Mouse (Mus musculus) lung, postnatal 0 days (tissue): ENCODE measurements around the gene Arsg. TPM values are rescaled to one million over a fixed set of nuclear protein-coding genes. Genes with fewer than 3 reads are reported as not detected.

Experiments
- ATAC-seq: fragments of 200-750 bp; cut with Nextera tagmentation; 2 replicates; pipeline ENCODE4 v1.8.0; 2017; ENCODE audit warnings: moderate library complexity
- DNase-seq: peaks from one replicate; pipeline ENCODE4 v3.0.0-alpha.2; 2016; ENCODE audit warnings: low spot score
- H3K27ac ChIP-seq: fragments of 300-500 bp; sonication (generic); 2 replicates; pipeline ENCODE4 v1.5.1; 2014; ENCODE audit warnings: antibody characterized with exemption, mild to moderate bottlenecking, low read length, mixed read lengths
- H3K27me3 ChIP-seq: fragments of 300-500 bp; sonication (generic); replicated peaks from 2 replicates; pipeline ENCODE4 v1.6.1; 2014; ENCODE audit warnings: low read length, mixed read lengths; ENCODE audit not compliant: insufficient read depth
- H3K36me3 ChIP-seq: fragments of 300-500 bp; sonication (generic); 2 replicates; pipeline ENCODE4 v1.6.1; 2014; ENCODE audit warnings: low read length, mixed read lengths; ENCODE audit not compliant: insufficient read depth
- H3K4me1 ChIP-seq: fragments of 300-500 bp; sonication (generic); 2 replicates; pipeline ENCODE4 v1.6.1; 2014; ENCODE audit warnings: antibody characterized with exemption, low read depth, low read length, mixed read lengths; ENCODE audit not compliant: insufficient read depth
- H3K4me2 ChIP-seq: fragments of 300-500 bp; sonication (generic); replicated peaks from 2 replicates; pipeline ENCODE4 v1.6.1; 2014; ENCODE audit warnings: low read depth, mild to moderate bottlenecking, low read length, moderate library complexity, mixed read lengths
- H3K4me3 ChIP-seq: fragments of 300-500 bp; sonication (generic); 2 replicates; pipeline ENCODE4 v1.5.1; 2014; ENCODE audit warnings: low read depth, low read length
- H3K9ac ChIP-seq: fragments of 300-500 bp; sonication (generic); replicated peaks from 2 replicates; pipeline ENCODE4 v1.6.1; 2014; ENCODE audit warnings: low read depth, mild to moderate bottlenecking
- H3K9me3 ChIP-seq: fragments of 300-500 bp; sonication (generic); 2 replicates; pipeline ENCODE4 v1.6.1; 2016; ENCODE audit warnings: low read length, mixed read lengths
- CTCF ChIP-seq: IDR thresholded peaks from 2 replicates; pipeline ENCODE4 v1.5.1; 2016; ENCODE audit warnings: antibody characterized with exemption, mild to moderate bottlenecking
- EP300 ChIP-seq: IDR thresholded peaks from 2 replicates; pipeline ENCODE4 v1.6.1; 2016; ENCODE audit warnings: antibody characterized with exemption, mild to moderate bottlenecking, control low read depth
- WGBS: fragments of 180-500 bp; shearing (Covaris S2); extraction: QIAGEN DNeasy Blood & Tissue Kit; methylation state at CpG from one replicate; pipeline ENCODE4 v1.1.7; 2014; 5-methylcytosine and 5-hydroxymethylcytosine counted together
- polyA plus RNA-seq: library from polyadenylated mRNA; unstranded; fragments of >200 nt; fragmentation: Nextera tagmentation; extraction: Ambion mirVana; gene quantifications from 2 replicates; pipeline ENCODE4 v1.2.1, GENCODE M21; 2015

Gene Arsg
- polyA plus RNA-seq, 1 experiment from 2014 or later, result 7.1 TPM

DNA sequence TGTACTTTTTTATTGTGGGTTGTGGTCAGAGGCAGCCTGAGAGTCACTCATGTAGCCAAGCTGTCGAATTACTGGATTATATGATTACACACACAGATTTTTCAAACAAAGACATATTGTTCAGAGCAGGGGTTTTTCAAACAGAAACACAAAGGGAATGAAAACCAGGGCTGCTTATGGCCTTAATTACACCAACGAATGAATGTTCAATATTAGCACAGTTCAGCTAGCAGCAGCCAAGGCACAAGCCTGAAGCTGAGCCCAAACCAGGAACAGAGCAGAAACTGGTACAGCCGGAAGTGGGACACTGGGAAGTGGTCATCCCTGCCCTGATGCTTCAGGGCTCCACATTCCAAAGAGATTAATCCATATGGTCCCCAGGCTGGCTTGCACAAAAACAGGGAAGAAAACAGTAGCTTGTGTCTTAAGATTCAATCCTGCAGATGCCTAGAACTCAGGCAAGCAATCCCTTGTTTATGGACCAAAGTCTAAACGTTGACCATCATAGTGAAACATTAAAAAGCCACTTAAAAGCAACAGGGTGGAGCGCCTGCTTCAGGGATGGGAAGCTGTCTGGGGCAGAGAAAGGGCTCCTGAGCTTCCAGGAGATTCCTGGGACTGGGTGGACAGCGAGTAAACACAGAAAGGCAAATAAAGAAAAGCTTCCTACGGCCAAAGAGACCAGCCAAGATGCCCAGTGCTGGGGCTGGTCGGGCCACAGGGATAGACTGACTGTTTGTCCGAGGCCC is 137.0 kb downstream of the Arsg start:
- WGBS, result 15% methylated on average over 9 of the region's 9 CpGs
- Histone ChIP-seq H3K9ac (peak overlapping the region; percentile 92), H3K4me1 (peaks cover 12% of the 10 kb centered on the region; the same call in 1 of the 2 replicates), H3K9me3 (no peaks in the 10 kb centered on the region), H3K4me2 (peak overlapping the region; percentile 76), H3K27me3 (no peaks in the 10 kb centered on the region), H3K36me3 (0 out of 2 replicates have a peak, but pooled peaks cover 3% of the 10 kb centered on the region), H3K4me3 (peak overlapping the region; percentile 73), H3K27ac (peak overlapping the region; percentile 94)
- no peak for ATAC-seq
- DNase-seq, result peak; percentile 22
- TF ChIP-seq EP300 (no peak), CTCF (no peak)

DNA sequence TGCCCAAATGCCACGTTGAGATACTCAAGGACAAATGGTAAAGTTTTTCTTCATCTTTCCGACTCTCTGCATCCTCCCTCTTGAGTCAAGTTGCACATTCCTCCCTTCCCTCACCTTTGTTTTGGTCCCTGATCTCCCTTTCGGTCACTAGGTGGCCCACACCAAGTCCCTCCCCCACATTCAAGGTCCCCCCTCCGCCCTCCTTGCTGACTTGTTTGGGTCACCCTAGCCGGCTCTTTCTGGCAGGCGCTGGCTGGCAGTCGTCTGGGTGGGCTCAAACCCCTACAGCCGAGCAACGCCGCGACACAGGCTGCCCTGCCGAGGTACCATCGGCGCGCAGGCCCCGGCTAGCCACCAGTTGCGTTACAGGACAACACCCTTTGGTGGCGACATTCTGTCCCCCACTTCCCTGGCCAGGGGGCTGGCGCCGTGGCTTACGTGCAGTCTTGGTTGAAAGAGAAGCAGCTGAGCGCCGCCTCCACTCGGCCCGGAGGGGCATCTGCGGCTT is 137.7 kb downstream of the Arsg start:
- no peaks in the 10 kb centered on the region for H3K9me3 ChIP-seq
- peak overlapping the region; percentile 92 for H3K9ac ChIP-seq
- H3K4me2 ChIP-seq, result peak overlapping the region; percentile 76
- H3K27ac ChIP-seq, result peak overlapping the region; percentile 94
- 2% methylated on average over 26 of the region's 26 CpGs for WGBS
- peak overlapping the region; percentile 73 for H3K4me3 ChIP-seq
- peak; percentile 45; the same call in 1 of the 2 replicates for TF ChIP-seq CTCF
- no peak for TF ChIP-seq EP300
- peaks cover 12% of the 10 kb centered on the region; the same call in 1 of the 2 replicates for H3K4me1 ChIP-seq
- DNase-seq (peak; percentile 71), ATAC-seq (peak; percentile 20)
- no peaks in the 10 kb centered on the region for H3K36me3 ChIP-seq
- H3K27me3 ChIP-seq, result no peaks in the 10 kb centered on the region

DNA sequence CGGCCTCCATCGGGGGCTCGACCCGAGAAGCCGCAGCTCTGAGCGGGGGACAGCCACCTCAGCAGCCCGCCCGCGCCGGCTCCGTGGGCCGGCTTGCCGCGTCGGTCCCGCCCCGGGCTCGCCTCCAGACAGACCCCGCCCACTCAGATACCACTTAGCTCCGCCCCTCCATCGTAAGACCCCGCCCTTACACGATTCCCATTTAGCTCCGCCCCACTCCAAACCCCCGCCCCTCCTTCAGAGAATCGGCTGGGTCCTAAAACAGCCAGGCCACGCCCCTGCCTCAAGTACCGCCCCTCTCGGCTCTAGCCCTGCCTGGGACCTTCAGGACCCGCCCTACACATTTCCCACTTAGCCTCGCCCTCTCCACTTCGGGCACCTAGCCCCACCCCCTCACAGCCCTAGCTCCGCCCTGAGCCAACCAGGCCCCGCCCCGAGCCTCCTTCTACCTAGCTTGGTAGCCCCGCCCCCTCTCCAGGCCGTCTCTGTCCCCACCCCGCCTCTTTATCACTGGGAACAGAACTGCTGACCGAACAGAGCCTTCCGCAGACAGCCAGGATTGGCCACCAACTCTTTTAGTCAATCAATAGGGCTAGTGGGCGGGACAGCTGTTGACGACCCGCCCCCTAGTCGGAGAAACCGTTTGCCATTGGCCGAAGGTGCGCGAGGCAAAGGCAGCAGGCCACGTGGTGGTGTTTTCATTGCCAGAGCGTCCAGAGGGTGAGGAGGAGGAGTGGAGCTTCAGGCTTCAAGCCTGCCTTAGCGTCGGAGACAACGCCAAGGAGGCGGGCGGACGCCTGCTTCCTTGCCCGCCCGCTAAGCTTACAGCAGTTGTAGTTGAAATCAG is 138.4 kb downstream of the Arsg start, which contains the start of gene Wipi1:
Wipi1 (minus strand) TSS at position 665 of the 847 bp plus-strand sequence.
- Histone ChIP-seq H3K27ac (peak within 1 kb of the TSS; percentile 94), H3K4me3 (peak within 1 kb of the TSS; percentile 73), H3K27me3 (no peaks in the 10 kb centered on the region), H3K4me1 (peaks cover 12% of the 10 kb centered on the region; the same call in 1 of the 2 replicates), H3K36me3 (no peaks in the 10 kb centered on the region), H3K9me3 (no peaks in the 10 kb centered on the region), H3K9ac (peak within 1 kb of the TSS; percentile 92), H3K4me2 (peak within 1 kb of the TSS; percentile 76)
- WGBS, result under 1% methylated on average over 46 of the region's 58 CpGs
- peak; percentile 100 for DNase-seq
- no peak for TF ChIP-seq EP300
- no peak for TF ChIP-seq CTCF
- ATAC-seq, result peak; percentile 94

DNA sequence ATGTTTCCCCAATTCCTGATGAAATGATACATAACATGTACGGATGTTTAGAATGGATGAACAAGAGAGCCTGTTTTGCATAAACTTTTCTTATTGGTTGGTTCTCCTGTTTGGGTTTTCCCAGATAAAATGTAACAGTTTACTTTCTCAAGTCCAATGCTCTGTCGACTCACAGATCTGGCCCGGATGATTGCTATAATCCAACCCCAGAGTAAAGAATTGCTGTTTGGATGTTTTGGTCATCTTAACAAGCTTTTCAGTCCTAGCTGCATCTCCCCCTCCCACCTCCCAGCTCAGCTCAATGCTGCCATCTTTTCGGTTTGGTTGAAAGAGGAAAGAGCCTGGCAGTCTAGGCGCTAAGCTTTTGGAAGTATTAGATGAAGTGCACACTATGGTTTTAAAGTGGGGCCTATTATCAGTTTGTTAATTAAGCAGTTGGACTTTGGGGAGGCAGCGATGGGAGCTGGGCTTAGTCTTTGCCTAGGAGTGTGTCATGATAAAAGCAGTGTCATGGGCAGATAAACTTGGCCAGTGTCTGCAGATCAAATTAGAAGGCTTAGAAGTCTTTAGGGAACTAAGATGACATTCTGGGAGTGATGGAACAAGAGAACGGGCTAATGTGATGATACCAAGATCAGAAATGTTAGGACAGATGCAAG is 139.8 kb downstream of the Arsg start:
- H3K9ac ChIP-seq, result no peak overlapping the region
- H3K4me2 ChIP-seq, result no peak overlapping the region
- 59% methylated on average over 7 of the region's 7 CpGs for WGBS
- no peaks in the 10 kb centered on the region for H3K36me3 ChIP-seq
- ATAC-seq (no peak), DNase-seq (no peak)
- no peaks in the 10 kb centered on the region for H3K9me3 ChIP-seq
- no peak overlapping the region for H3K27ac ChIP-seq
- H3K27me3 ChIP-seq, result no peaks in the 10 kb centered on the region
- H3K4me1 ChIP-seq, result peaks cover 12% of the 10 kb centered on the region; the same call in 1 of the 2 replicates
- no peak overlapping the region for H3K4me3 ChIP-seq
- TF ChIP-seq CTCF, result no peak
- no peak for TF ChIP-seq EP300

- no peak for ATAC-seq
- 39% methylated on average over 9 of the region's 9 CpGs for WGBS
Observed at GRCm38 (mm10) chr11:109615286-109615685, 142.1 kb downstream of the Arsg start.

More at GRCm38 (mm10) chr11:109615286-109615685, 142.1 kb downstream of the Arsg start:
- Histone ChIP-seq H3K9me3 (no peaks in the 10 kb centered on the region), H3K4me2 (no peak overlapping the region), H3K9ac (no peak overlapping the region), H3K27ac (no peak overlapping the region), H3K27me3 (no peaks in the 10 kb centered on the region), H3K36me3 (no peaks in the 10 kb centered on the region), H3K4me1 (peaks cover 3% of the 10 kb centered on the region; the same call in 1 of the 2 replicates), H3K4me3 (no peak overlapping the region)
- TF ChIP-seq EP300 (no peak), CTCF (no peak)
- peak; percentile 25 for DNase-seq
